Mouse (Mus musculus): ENCODE measurements at regions not wholly inside any gene's neighbourhood (a gene's known extent, or its start where the extent isn't known, plus 50 kb on each side); places are given as distances from the start of the nearest gene placed in this dataset.

DNA sequence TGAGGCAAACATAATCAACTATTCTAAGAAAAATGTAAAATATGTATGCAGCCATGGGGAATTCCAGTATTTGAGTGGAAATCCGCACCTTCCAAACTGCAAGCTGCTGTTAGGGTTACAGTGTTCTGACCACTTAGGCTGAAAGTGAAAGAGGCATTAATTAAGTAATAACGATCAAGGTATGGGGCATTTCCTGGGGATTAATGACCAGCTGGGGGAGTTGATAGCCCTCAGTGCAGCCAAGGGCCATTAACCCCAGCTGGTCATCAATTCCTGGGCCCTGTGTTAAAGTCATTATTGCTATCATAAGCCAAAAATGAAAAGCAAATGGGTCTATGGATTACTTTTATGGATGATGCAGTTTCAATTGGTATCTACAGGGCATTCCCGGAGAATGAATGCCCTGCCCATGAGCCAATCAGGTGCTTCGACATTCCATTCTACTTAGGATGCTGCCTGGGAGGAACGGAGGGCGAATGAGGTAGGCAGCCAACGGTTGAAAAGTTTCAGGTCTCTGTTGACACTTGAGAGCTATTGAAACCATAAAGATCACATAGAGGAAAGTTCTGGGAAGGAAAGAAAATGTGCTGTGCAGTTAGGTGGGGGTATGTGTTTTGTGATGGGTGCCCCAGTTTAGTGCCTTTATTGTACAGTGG, 257.2 kb upstream of the Dph6 start:
- DNase-seq (ENCODE audit: low spot score) = no peak
- H3K27me3 ChIP-seq (ENCODE audit: control insufficient read depth, insufficient read depth, low read length) = no peaks in the 10 kb centered on the region

DNA sequence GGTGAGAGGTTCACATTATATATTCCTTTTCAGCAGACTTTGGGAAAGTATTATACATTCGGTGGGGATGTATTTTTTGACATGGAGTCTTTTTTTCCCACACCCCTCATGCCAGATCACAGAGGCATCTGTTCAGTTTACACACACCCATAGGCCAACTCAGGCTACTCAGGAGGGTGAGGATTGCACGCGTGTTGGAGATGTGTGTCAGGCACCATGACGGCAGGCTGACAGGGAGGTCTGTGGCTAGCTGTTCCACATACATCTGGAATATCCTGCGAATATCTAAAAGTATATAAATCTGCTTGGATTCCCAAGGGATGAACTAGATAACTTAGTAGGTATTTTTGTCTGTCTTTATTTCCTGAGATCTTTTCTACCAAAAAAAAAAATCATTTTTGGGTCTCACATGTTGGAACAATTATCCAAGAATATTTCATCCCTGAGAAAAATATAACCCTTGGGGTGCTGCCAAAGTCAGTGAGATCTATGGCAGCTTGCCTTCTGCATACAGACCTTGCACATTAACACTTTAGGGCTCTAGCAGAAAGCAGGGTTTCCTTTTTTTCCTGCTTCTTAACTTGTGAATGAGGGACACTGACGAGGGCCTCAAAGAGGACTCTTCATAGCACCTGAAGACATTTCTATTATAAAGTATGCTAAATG, 260.4 kb upstream of the Dph6 start:
- WGBS = 89% methylated on average over 6 of the region's 6 CpGs
- no peaks in the 10 kb centered on the region for H3K36me3 ChIP-seq (ENCODE audit: control insufficient read depth, insufficient read depth, low read length)
- no peaks in the 10 kb centered on the region for H3K9me3 ChIP-seq (ENCODE audit: control insufficient read depth, low read length)
- no peak overlapping the region for H3K9ac ChIP-seq (ENCODE audit: low read length)
- no peaks in the 10 kb centered on the region for H3K27me3 ChIP-seq (ENCODE audit: control insufficient read depth, insufficient read depth, low read length)
- H3K4me3 ChIP-seq (ENCODE audit: low read depth, low read length) = no peak overlapping the region
- no peak overlapping the region for H3K27ac ChIP-seq (ENCODE audit: low read depth, low read length)
- ATAC-seq (replicated peaks; ENCODE audit: low FRiP score) (no peak), DNase-seq (ENCODE audit: low spot score) (no peak)
- peaks cover 3% of the 10 kb centered on the region; the same call in 1 of the 2 replicates for H3K4me1 ChIP-seq (replicated peaks; ENCODE audit: control insufficient read depth, insufficient read depth, low read length)
- H3K4me2 ChIP-seq (ENCODE audit: low read depth, low read length, severe bottlenecking) = no peak overlapping the region

More for the DNA sequence above, 257.2 kb upstream of the Dph6 start:
- H3K9ac ChIP-seq (ENCODE audit: low read length) = no peak overlapping the region
- H3K4me3 ChIP-seq (ENCODE audit: low read depth, low read length) = no peak overlapping the region
- H3K4me1 ChIP-seq (replicated peaks; ENCODE audit: control insufficient read depth, insufficient read depth, low read length) = peaks cover 3% of the 10 kb centered on the region; the same call in 1 of the 2 replicates
- H3K27ac ChIP-seq (ENCODE audit: low read depth, low read length) = no peak overlapping the region
- no peaks in the 10 kb centered on the region for H3K9me3 ChIP-seq (ENCODE audit: control insufficient read depth, low read length)
- H3K36me3 ChIP-seq (ENCODE audit: control insufficient read depth, insufficient read depth, low read length) = no peaks in the 10 kb centered on the region
- WGBS = 71% methylated on average over 7 of the region's 7 CpGs
- ATAC-seq (replicated peaks; ENCODE audit: low FRiP score) = no peak
- H3K4me2 ChIP-seq (ENCODE audit: low read depth, low read length, severe bottlenecking) = no peak overlapping the region

DNA sequence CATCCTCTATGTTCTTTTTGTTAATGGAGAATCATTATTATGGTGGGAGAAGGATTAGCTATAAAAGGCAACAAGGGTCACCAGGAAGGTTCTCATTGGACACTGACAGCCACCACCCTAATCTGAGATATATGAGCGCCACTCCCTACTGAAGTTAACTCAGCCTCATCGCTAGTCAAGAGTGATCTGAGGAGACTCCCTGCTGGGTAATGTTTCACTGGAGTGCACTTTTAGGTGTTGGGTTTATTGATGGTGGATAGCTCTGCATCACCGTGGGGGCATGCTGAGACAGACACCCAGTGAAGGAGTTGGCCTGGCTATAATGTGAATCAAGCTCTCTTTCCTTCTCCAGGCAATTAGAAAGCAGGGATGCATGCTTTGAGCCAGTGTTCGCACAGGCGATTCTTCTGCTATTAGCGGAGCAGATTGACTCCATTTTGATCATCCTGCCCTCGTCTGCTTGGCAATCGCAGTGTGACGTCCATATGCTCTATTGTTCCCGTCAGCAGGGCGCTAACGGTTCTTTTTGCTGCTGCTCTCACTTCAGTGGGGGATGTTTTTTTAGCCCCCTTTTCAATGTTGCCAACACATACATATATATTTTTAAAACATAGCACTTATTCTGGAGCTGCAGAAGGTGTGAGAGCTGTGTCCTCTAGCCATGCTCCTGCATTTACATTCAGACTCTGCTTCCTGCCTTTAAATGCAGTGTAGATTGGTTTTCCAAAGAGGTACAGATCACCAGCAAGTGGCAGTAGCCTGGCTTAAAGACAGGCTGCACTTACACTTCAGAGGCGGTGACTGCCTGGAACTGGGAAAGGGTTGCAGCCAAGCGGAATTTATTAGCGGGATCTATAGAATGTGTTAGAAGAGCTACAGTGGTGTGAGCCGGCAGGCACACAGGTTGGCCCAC, 263.9 kb upstream of the Dph6 start:
- DNase-seq (ENCODE audit: low spot score) (peak; percentile 53), ATAC-seq (replicated peaks; ENCODE audit: low FRiP score) (peak; percentile 81)
- H3K27me3 ChIP-seq (ENCODE audit: control insufficient read depth, insufficient read depth, low read length) = no peaks in the 10 kb centered on the region
- H3K4me3 ChIP-seq (ENCODE audit: low read depth, low read length) = no peak overlapping the region
- no peaks in the 10 kb centered on the region for H3K9me3 ChIP-seq (ENCODE audit: control insufficient read depth, low read length)
- no peaks in the 10 kb centered on the region for H3K4me1 ChIP-seq (replicated peaks; ENCODE audit: control insufficient read depth, insufficient read depth, low read length)
- H3K36me3 ChIP-seq (ENCODE audit: control insufficient read depth, insufficient read depth, low read length) = no peaks in the 10 kb centered on the region
- WGBS = 71% methylated on average over 16 of the region's 16 CpGs
- no peak overlapping the region for H3K4me2 ChIP-seq (ENCODE audit: low read depth, low read length, severe bottlenecking)
- H3K9ac ChIP-seq (ENCODE audit: low read length) = no peak overlapping the region
- no peak overlapping the region for H3K27ac ChIP-seq (ENCODE audit: low read depth, low read length)

DNA sequence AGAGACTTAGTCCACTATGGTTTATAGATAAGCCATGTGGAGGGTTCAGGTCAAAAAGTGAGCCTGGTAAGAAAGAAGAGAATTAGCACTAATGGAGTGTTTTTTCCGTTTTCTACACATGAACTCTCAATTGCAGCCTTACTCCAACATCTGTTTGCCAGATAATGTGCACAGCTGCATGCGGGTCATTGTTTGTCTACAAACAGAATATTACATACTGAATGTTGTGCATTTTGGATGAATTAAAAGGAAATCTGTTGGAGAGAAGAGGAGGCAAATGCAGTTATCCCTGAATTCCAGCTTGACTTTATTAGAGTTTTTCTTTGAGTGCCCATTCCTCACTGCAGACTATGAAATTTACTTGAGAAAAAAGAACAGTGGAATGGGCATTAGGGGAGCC, 269.1 kb upstream of the Dph6 start:
- WGBS = 86% methylated on average over 2 of the region's 2 CpGs
- Histone ChIP-seq H3K36me3 (ENCODE audit: control insufficient read depth, insufficient read depth, low read length) (no peaks in the 10 kb centered on the region), H3K4me3 (ENCODE audit: low read depth, low read length) (no peak overlapping the region)

DNA sequence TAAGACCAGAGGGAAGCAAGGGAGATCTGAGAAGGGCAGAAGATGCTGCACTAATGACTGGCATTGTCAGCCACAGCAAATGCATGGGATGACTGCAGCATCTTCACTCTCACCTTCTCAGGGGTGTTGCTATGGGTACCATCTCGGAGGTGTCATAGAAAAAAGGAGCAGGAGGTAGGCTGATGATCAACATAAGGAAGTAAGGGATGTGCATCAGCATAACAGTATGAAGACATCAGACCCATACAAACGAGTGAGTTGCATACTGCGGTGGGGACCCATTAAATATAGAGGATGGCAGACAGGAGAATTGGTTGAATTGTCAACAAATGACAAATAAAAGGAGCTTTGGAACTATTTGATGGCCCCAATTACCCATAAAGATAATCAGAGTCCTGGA, 280.7 kb upstream of the Dph6 start:
- Histone ChIP-seq H3K4me3 (ENCODE audit: low read depth, low read length) (no peak overlapping the region), H3K9ac (ENCODE audit: low read length) (no peak overlapping the region), H3K27ac (ENCODE audit: low read depth, low read length) (no peak overlapping the region), H3K27me3 (ENCODE audit: control insufficient read depth, insufficient read depth, low read length) (no peaks in the 10 kb centered on the region), H3K36me3 (ENCODE audit: control insufficient read depth, insufficient read depth, low read length) (no peaks in the 10 kb centered on the region), H3K4me1 (replicated peaks; ENCODE audit: control insufficient read depth, insufficient read depth, low read length) (no peaks in the 10 kb centered on the region), H3K9me3 (ENCODE audit: control insufficient read depth, low read length) (no peaks in the 10 kb centered on the region), H3K4me2 (ENCODE audit: low read depth, low read length, severe bottlenecking) (no peak overlapping the region)
- ATAC-seq (replicated peaks; ENCODE audit: low FRiP score) (no peak), DNase-seq (ENCODE audit: low spot score) (no peak)
- 88% methylated on average over 3 of the region's 3 CpGs for WGBS

More for the DNA sequence above, 269.1 kb upstream of the Dph6 start:
- Histone ChIP-seq H3K9ac (ENCODE audit: low read length) (no peak overlapping the region), H3K27ac (ENCODE audit: low read depth, low read length) (no peak overlapping the region), H3K4me1 (replicated peaks; ENCODE audit: control insufficient read depth, insufficient read depth, low read length) (no peaks in the 10 kb centered on the region), H3K4me2 (ENCODE audit: low read depth, low read length, severe bottlenecking) (no peak overlapping the region), H3K9me3 (ENCODE audit: control insufficient read depth, low read length) (no peaks in the 10 kb centered on the region), H3K27me3 (ENCODE audit: control insufficient read depth, insufficient read depth, low read length) (no peaks in the 10 kb centered on the region)
- no peak for ATAC-seq (replicated peaks; ENCODE audit: low FRiP score)
- no peak for DNase-seq (ENCODE audit: low spot score)

DNA sequence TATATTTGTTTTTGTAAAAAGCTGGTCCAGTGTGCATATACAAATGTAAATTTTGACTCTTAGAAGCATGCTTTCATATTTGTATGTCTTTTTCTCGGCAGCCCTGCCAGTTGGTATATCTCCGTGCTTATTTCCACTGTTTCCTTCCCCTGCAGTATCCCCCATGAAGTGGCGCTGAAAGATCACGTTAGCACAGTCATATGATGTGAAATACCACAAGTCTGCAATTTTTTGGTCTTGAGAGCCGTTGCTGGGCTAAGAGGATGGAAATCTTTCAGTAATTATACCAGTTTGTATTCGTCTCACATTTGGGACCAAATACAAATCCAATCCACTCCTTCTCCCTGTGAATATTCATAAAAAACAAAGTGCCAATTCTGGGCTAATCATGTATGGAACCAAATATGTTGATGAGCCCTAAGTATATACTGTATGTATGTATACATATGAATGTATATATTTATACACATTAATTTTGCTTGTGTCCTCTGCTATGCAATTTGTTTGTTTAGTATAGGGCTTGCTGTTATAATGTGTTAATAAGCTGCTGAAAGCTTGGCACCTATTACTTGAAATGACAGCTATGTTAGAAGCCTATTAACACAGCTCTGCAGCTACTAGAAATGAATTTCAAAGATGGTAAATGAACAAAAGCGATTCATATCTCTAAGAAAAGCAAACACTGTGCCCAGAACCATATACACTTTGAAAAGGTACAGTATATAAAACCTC, 283.8 kb upstream of the Dph6 start:
- Histone ChIP-seq H3K4me1 (replicated peaks; ENCODE audit: control insufficient read depth, insufficient read depth, low read length) (no peaks in the 10 kb centered on the region), H3K4me2 (ENCODE audit: low read depth, low read length, severe bottlenecking) (no peak overlapping the region), H3K4me3 (ENCODE audit: low read depth, low read length) (no peak overlapping the region), H3K27ac (ENCODE audit: low read depth, low read length) (no peak overlapping the region), H3K27me3 (ENCODE audit: control insufficient read depth, insufficient read depth, low read length) (no peaks in the 10 kb centered on the region), H3K9ac (ENCODE audit: low read length) (no peak overlapping the region), H3K9me3 (ENCODE audit: control insufficient read depth, low read length) (no peaks in the 10 kb centered on the region), H3K36me3 (ENCODE audit: control insufficient read depth, insufficient read depth, low read length) (no peaks in the 10 kb centered on the region)
- DNase-seq (ENCODE audit: low spot score) (no peak), ATAC-seq (replicated peaks; ENCODE audit: low FRiP score) (no peak)
- 73% methylated on average over 7 of the region's 7 CpGs for WGBS

DNA sequence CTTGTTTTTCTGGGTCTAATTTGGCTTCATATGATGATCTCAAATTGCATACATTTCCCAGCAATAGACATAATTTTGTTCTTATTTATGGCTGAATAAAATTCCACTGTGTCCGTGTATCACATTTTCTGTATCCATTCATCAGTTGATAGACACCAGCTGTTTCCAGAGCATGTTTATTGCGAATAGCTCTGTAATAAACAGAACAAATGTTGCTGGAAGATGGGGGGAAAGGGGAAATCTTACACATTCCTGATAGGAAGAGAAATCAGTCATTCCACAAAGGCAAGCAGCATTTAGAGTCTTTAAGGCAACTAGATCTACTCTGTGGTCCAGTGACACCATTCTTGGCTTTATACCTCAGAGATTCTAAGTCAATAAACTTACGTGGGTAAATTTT, 311.3 kb upstream of the Dph6 start:
- Histone ChIP-seq H3K9ac (ENCODE audit: low read length) (no peak overlapping the region), H3K4me1 (replicated peaks; ENCODE audit: control insufficient read depth, insufficient read depth, low read length) (no peaks in the 10 kb centered on the region), H3K4me3 (ENCODE audit: low read depth, low read length) (no peak overlapping the region), H3K4me2 (ENCODE audit: low read depth, low read length, severe bottlenecking) (no peak overlapping the region), H3K9me3 (ENCODE audit: control insufficient read depth, low read length) (no peaks in the 10 kb centered on the region), H3K36me3 (ENCODE audit: control insufficient read depth, insufficient read depth, low read length) (no peaks in the 10 kb centered on the region), H3K27ac (ENCODE audit: low read depth, low read length) (no peak overlapping the region), H3K27me3 (ENCODE audit: control insufficient read depth, insufficient read depth, low read length) (no peaks in the 10 kb centered on the region)
- 89% methylated on average over 3 of the region's 3 CpGs for WGBS
- DNase-seq (ENCODE audit: low spot score) (no peak), ATAC-seq (replicated peaks; ENCODE audit: low FRiP score) (no peak)

DNA sequence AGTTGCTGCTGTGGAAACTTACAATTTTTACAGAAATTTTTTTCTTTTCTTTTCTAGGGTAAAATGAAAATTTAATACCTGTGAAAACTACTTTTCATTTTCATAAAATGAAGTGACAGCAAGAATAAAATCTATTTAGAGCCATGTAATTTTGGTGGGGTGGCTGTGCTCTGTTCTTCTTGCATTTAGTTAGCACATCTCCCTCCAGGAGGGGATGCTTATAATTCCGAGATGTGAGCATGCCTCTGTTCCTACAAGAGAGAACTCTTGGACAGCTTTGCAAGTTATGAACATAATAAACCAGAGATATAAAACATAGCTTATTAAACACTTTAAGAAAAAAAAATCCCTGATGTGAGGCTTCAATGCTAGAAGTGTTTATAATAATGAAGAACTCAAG, 313.9 kb upstream of the Dph6 start:
- no peaks in the 10 kb centered on the region for H3K9me3 ChIP-seq (ENCODE audit: control insufficient read depth, low read length)
- H3K9ac ChIP-seq (ENCODE audit: low read length) = no peak overlapping the region
- H3K27ac ChIP-seq (ENCODE audit: low read depth, low read length) = no peak overlapping the region
- no peaks in the 10 kb centered on the region for H3K4me1 ChIP-seq (replicated peaks; ENCODE audit: control insufficient read depth, insufficient read depth, low read length)
- no peaks in the 10 kb centered on the region for H3K36me3 ChIP-seq (ENCODE audit: control insufficient read depth, insufficient read depth, low read length)
- H3K27me3 ChIP-seq (ENCODE audit: control insufficient read depth, insufficient read depth, low read length) = no peaks in the 10 kb centered on the region
- ATAC-seq (replicated peaks; ENCODE audit: low FRiP score) = no peak
- WGBS = 88% methylated on average over 1 of the region's 1 CpGs
- no peak for DNase-seq (ENCODE audit: low spot score)
- H3K4me2 ChIP-seq (ENCODE audit: low read depth, low read length, severe bottlenecking) = no peak overlapping the region
- no peak overlapping the region for H3K4me3 ChIP-seq (ENCODE audit: low read depth, low read length)
